Mouse (Mus musculus): ENCODE results near the gene Casz1.

- TF ChIP-seq CTCF (conservative IDR thresholded peaks at IDR 0.05; ENCODE audit: low read length) (no peak), NANOG (IDR thresholded peaks at IDR 0.05; ENCODE audit: borderline replicate concordance, low read length) (no peak)
Measured at GRCm38 (mm10) chr4:148973387-148973786, 169.2 kb downstream of the Casz1 start.

Measured in E14TG2a.4 (cell line).